Mouse (Mus musculus): ENCODE data around the gene Ecm1.

DNA sequence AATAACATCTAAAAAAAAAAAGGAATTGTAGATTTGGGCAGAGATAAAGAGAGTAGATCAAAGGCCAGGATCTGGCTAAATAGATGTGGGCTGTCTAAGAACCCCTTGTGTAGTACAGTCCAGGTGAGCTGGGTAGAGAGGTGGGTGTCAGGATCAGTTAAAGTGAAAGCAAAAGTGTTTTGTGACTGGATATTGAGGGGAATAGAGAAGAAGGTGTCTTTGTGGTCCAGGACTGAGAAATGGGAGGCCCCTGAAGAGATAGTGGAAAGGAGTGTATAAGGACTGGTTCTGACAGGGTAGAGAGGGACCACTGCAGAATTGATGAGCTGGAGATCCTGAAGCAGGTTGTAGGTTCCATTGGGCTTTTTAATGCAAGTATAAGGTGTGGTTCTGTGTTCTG, 29.4 kb downstream of the Ecm1 start:
- TF ChIP-seq CTCF (IDR thresholded peaks at IDR 0.05; ENCODE audit: low read depth) (no peak), EP300 (optimal IDR thresholded peaks at IDR 0.05) (no peak)

Data from stomach, postnatal 0 days (tissue).